Mouse (Mus musculus): ENCODE measurements around the gene Rnasel.

DNA sequence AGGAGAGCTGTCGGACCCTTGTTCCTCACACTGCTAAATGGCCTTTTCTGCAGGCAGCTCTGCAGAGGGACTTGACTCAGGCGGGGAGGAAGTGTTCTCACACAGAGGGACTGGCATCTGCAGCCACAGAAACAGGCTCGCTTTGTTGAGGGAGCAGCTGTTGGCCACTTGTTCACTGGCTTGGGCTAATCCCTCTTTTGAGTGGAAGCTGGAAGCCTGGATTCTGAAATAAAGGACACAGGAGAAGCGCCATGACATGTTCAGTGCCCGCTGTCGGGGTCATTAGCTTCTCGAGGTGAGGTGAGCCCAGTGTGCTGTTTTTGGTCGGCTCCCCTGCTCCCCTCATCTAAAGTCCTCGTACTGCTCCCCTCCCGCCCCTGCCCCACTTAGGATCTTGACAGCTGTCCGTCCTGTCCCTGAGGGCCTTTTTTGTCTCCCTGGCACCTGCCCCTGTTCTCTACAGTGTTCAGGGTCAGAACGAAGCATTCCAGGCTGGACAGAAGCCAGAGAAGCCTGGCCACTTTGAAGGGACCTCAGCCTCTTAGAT lies 45.7 kb upstream of the Rnasel start:
- TF ChIP-seq CTCF (IDR thresholded peaks at IDR 0.05; ENCODE audit: borderline replicate concordance, control insufficient read depth, extremely low read depth, insufficient read depth, low read length, poor library complexity) (no peak), POLR2A (IDR thresholded peaks at IDR 0.05; ENCODE audit: control insufficient read depth, extremely low read depth, insufficient read depth, low read length, poor library complexity) (no peak)
